Mouse (Mus musculus) neural tube, embryonic 12.5 days (tissue): ENCODE measurements at regions not wholly inside any gene's neighbourhood (a gene's known extent, or its start where the extent isn't known, plus 50 kb on each side); places are given as distances from the start of the nearest gene placed in this dataset.

Experiments used
- ATAC-seq: fragments of 200-750 bp; cut with Nextera tagmentation; 2 replicates; pipeline ENCODE4 v1.8.0; 2017; ENCODE audit warnings: low read depth, mild to moderate bottlenecking, moderate TSS enrichment, moderate library complexity; ENCODE audit not compliant: low FRiP score
- H3K27ac ChIP-seq: fragments of 300-500 bp; sonication (generic); 2 replicates; pipeline ENCODE4 v1.5.1; 2016
- H3K27me3 ChIP-seq: fragments of 300-500 bp; sonication (generic); replicated peaks from 2 replicates; pipeline ENCODE4 v1.6.1; 2016; ENCODE audit warnings: mild to moderate bottlenecking
- H3K36me3 ChIP-seq: fragments of 300-500 bp; sonication (generic); 2 replicates; pipeline ENCODE4 v1.6.1; 2016; ENCODE audit warnings: mild to moderate bottlenecking
- H3K4me1 ChIP-seq: fragments of 300-500 bp; sonication (generic); 2 replicates; pipeline ENCODE4 v1.6.1; 2016
- H3K4me2 ChIP-seq: fragments of 300-500 bp; sonication (generic); replicated peaks from 2 replicates; pipeline ENCODE4 v1.6.1; 2016; ENCODE audit warnings: mild to moderate bottlenecking
- H3K4me3 ChIP-seq: fragments of 300-500 bp; sonication (generic); 2 replicates; pipeline ENCODE4 v1.5.1; 2016
- H3K9ac ChIP-seq: fragments of 300-500 bp; sonication (generic); 2 replicates; pipeline ENCODE4 v1.6.1; 2016; ENCODE audit warnings: mild to moderate bottlenecking
- H3K9me3 ChIP-seq: fragments of 300-500 bp; sonication (generic); 2 replicates; pipeline ENCODE4 v1.6.1; 2016; ENCODE audit warnings: mild to moderate bottlenecking
- WGBS: fragments of 180-500 bp; shearing (Covaris S2); methylation state at CpG from one replicate; pipeline ENCODE4 v1.1.7; 2016; 5-methylcytosine and 5-hydroxymethylcytosine counted together

DNA sequence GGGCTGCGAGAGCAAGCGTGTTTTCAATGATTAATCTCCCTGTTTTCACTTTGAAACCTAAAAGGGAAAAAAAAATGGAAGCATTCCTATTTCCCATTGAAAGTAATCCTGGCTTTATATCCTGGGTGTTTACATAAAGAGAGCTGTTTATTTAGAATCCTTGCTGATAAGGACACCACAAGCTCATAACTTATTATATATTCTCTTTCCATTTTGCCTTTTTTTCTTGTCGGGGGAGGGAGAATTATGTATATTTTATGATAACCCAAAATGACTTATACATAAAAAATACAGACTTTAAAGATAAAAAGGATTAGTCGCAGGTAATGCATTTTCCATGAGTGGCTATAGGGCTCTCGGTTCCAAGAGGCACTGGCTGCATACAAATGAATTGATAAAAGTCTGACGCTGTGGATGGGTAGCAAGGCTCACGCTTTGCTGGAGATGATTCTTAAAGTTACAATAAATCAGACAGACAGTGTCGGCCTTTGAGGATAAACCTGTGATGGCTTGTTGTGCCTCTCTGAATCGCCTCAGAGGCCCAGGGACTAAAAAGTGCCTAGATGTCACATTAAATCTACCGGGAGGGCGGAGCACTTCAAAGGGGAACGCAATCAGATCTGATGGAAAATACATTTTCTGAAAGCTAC lies 155.7 kb downstream of the Psat1 start:
- no peak overlapping the region for H3K9ac ChIP-seq
- H3K4me2 ChIP-seq = peak overlapping the region; percentile 50

DNA sequence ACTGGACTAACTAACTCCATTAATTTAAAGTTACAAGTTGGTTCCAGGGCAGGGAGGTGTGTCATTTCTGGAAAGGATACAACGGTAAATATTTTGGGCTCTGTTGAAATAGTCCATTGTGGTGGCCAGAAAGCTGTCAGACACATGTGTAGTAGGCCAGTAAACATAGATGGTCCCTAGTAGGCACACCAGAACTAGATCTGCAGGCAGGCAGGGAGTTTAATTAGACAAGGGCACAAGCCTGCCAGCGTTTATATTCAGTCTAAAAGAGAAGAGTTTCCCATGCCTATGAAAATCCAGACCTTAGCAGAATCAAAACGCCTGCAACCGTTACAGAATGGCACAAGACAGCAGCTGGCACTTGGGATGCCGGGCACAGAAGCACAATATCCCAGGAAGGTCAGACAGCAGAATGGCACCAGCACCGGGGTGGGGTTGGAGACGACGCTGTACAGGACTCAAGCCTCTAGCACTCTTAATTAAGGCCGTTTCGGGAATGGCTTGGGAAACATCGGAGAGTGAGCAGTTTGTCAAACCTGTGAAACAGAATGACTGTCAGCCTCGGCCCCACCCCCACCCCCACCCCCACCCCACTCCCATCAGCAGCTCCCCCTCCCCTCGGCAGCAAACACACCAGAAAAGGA lies 156.4 kb downstream of the Psat1 start:
- no peak overlapping the region for H3K27ac ChIP-seq
- H3K4me3 ChIP-seq = no peak overlapping the region
- H3K4me2 ChIP-seq = peak overlapping the region; percentile 50
- WGBS = 24% methylated on average over 13 of the region's 13 CpGs
- no peaks in the 10 kb centered on the region for H3K36me3 ChIP-seq
- H3K9ac ChIP-seq = no peak overlapping the region
- H3K9me3 ChIP-seq = no peaks in the 10 kb centered on the region
- peaks cover 13% of the 10 kb centered on the region for H3K4me1 ChIP-seq
- ATAC-seq = peak; percentile 66
- H3K27me3 ChIP-seq = no peaks in the 10 kb centered on the region

More for the DNA sequence above, 155.7 kb downstream of the Psat1 start:
- H3K9me3 ChIP-seq = no peaks in the 10 kb centered on the region
- H3K27ac ChIP-seq = no peak overlapping the region
- peaks cover 13% of the 10 kb centered on the region for H3K4me1 ChIP-seq
- 33% methylated on average over 12 of the region's 12 CpGs for WGBS
- no peaks in the 10 kb centered on the region for H3K36me3 ChIP-seq
- ATAC-seq = peak; percentile 65; the same call in 1 of the 2 replicates
- H3K27me3 ChIP-seq = no peaks in the 10 kb centered on the region
- H3K4me3 ChIP-seq = no peak overlapping the region

DNA sequence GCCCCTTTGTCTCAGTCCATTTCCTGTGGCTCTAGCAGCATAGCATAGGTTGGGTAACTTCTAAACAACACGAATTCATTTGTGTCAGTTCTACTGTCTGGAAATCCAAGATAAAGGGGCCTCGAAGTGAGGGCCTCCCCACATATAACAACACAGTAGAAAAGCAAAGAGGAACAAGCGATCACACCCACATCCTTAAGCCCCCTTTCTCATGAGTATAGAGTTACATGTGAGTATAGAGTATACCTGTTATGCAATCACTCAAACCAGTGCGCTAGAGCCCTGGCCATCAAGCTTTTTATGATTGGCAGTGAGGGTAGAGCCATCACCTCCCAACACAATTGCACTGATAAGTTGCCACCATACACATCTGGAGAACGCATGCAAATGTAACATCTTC lies 157.4 kb downstream of the Psat1 start:
- Histone ChIP-seq H3K9ac (no peak overlapping the region), H3K4me3 (no peak overlapping the region), H3K4me1 (peaks cover 13% of the 10 kb centered on the region), H3K27me3 (no peaks in the 10 kb centered on the region), H3K36me3 (no peaks in the 10 kb centered on the region), H3K27ac (no peak overlapping the region), H3K4me2 (no peak overlapping the region), H3K9me3 (no peaks in the 10 kb centered on the region)
- WGBS = 93% methylated on average over 5 of the region's 5 CpGs
- no peak for ATAC-seq

DNA sequence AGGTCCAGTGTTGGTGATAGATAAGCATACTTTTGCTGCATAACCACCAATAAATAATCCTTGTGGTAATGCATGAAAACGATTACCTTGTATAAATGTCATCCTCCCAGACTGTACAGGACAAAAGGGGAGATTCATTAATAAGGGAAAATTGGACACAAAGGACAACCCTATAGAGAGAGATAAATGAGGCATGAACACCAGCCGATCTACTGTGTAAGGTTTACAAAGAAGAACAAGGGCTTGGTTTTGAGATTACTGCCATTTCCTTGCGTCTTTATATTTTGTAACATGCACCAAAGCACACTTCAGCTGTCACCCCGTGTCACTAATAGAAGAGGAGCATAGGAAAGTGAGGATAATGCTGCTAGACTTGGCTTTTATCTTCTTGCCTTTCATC lies 162.5 kb downstream of the Psat1 start:
- Histone ChIP-seq H3K36me3 (no peaks in the 10 kb centered on the region), H3K4me1 (0 out of 2 replicates have a peak, but pooled peaks cover under 1% of the 10 kb centered on the region), H3K4me2 (no peak overlapping the region), H3K4me3 (no peak overlapping the region), H3K9me3 (no peaks in the 10 kb centered on the region), H3K27ac (no peak overlapping the region), H3K9ac (no peak overlapping the region), H3K27me3 (no peaks in the 10 kb centered on the region)
- 31% methylated on average over 4 of the region's 4 CpGs for WGBS
- no peak for ATAC-seq

DNA sequence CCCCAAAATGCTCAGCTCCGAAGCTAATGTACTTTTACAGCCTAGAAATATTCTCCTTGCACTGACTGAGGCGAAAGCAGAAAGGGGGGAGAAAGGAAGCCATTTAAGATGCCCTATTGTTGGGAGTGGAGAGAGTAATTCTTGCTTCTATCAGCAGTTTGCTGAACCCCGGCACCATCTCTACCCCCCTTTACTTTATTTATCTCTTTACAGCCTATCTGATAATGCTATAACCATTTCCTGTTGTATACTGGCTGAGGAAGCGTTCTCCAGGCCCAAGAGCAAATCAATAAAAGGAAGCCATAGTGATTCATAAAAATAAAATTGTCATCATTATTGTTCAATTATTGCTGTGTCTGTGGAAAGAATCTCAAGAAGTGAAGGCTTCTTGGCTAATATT lies 177.5 kb downstream of the Psat1 start:
- no peaks in the 10 kb centered on the region for H3K4me1 ChIP-seq
- H3K36me3 ChIP-seq = no peaks in the 10 kb centered on the region
- no peak overlapping the region for H3K4me2 ChIP-seq
- WGBS = 45% methylated on average over 4 of the region's 4 CpGs
- no peaks in the 10 kb centered on the region for H3K27me3 ChIP-seq
- ATAC-seq = no peak
- H3K9ac ChIP-seq = no peak overlapping the region
- H3K4me3 ChIP-seq = no peak overlapping the region
- no peaks in the 10 kb centered on the region for H3K9me3 ChIP-seq
- H3K27ac ChIP-seq = no peak overlapping the region

DNA sequence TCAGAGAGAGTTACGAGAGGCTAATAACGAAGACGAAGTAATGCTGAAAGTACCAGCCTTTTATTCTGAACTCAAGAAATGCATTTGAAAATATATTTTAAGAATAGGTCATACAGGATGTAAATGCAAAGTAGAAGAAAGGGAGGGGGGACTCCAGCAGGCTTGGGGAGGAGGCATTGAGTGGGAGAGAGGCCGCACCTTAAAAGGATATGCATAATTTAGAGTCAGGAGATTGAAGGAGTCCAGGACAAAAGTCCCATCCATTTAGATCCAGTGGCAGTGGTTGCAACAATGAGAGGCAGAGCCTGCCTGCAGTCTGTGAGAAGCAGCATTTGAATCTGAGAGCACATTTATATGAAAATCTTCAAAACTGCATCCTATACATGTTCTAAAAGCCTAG lies 186.1 kb downstream of the Psat1 start:
- Histone ChIP-seq H3K27me3 (no peaks in the 10 kb centered on the region), H3K4me3 (no peak overlapping the region), H3K9ac (no peak overlapping the region), H3K4me2 (no peak overlapping the region), H3K4me1 (no peaks in the 10 kb centered on the region), H3K27ac (no peak overlapping the region), H3K36me3 (no peaks in the 10 kb centered on the region), H3K9me3 (no peaks in the 10 kb centered on the region)
- no peak for ATAC-seq
- WGBS = 79% methylated on average over 4 of the region's 4 CpGs

DNA sequence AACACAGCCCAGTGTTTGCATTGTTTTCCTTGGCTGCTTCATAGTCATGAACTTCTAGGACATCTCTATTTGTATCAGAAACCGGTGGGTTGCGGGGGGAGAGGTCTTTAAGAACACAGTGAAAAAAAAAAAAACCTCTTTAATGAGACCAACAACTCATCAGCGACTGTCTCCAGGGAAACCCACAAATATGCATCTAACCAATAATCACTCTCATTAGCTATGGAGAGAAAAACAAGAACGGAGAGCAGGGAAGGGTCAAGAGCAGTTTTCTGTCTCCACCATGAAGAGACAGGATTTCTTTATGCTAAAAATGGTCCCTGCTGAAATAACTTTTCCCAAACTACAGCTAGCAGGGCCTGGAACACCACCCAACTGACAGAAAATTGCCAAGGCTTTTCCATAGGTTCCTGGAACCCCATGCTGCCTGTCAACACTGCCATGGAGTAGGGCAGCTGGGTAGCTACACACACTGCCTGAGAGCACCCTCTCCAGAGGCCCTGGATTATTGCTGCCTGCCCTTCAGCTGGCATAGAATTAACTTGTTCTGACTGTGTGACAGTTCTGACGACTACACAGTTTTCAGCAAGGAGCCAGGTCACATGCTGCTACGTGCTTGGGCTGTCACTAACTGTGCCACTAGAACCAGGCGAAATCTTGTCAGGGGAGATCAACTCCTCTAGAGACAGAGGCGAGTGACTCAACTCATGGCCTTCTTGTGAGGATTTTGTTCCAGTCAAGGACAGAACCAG lies 201.9 kb downstream of the Psat1 start:
- H3K9ac ChIP-seq = no peak overlapping the region
- no peak for ATAC-seq
- no peak overlapping the region for H3K4me2 ChIP-seq

DNA sequence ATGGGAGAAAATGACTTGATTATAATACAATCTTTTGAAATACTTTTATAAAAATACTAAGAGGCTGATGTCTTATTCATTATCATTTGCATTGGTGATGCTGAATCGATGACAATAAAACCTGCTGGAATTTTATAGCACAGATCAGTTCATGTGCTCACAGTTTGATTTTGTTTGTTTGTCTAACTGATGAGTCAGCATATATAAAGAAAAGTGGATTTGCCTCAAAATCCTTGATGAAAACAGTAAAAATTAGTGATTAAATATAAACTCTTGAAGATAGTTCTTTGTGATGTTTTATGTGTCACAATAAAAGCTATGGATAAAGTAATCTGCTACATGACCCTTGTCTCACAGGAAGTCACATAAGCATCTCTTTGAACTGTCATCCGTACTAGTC lies 210.9 kb downstream of the Psat1 start:
- 86% methylated on average over 2 of the region's 2 CpGs for WGBS
- no peaks in the 10 kb centered on the region for H3K27me3 ChIP-seq
- H3K4me1 ChIP-seq = no peaks in the 10 kb centered on the region
- no peak for ATAC-seq
- H3K4me2 ChIP-seq = no peak overlapping the region
- H3K9ac ChIP-seq = no peak overlapping the region
- no peak overlapping the region for H3K27ac ChIP-seq
- H3K9me3 ChIP-seq = no peaks in the 10 kb centered on the region
- no peaks in the 10 kb centered on the region for H3K36me3 ChIP-seq
- H3K4me3 ChIP-seq = no peak overlapping the region

More for the DNA sequence above, 201.9 kb downstream of the Psat1 start:
- Histone ChIP-seq H3K27ac (no peak overlapping the region), H3K4me1 (no peaks in the 10 kb centered on the region), H3K4me3 (no peak overlapping the region), H3K36me3 (no peaks in the 10 kb centered on the region), H3K27me3 (no peaks in the 10 kb centered on the region), H3K9me3 (no peaks in the 10 kb centered on the region)
- 57% methylated on average over 8 of the region's 8 CpGs for WGBS

DNA sequence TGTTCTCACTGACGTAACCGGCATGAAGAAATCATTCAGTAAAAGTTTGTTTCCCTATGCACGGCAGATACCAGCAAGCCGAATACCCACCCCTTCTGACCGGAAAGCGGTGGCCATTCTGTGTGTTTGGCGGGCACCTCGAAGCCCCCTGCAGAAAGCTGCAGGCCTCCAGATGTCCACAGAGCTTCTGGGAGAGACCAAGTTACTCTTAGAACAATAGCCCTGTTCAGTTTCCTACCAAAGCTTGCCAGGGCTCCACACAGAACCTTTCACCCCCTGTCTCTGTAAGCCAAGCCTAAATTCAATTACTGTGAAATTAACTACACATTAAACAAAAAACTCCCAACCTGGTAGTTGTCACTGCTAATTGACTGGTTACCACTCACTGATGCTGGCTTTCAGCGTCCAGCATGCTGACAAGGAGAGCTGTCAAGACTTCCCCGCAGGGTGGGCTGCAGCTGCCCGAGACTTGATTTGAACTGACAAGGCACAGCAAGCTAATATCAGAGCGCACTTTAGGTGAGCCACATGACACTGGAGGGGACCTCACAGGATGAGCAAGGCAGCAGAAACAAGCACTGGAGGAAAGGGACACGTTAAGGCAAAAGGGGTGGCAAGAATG lies 220.2 kb downstream of the Psat1 start:
- no peak overlapping the region for H3K9ac ChIP-seq
- no peaks in the 10 kb centered on the region for H3K36me3 ChIP-seq
- H3K4me1 ChIP-seq = peaks cover 3% of the 10 kb centered on the region; the same call in 1 of the 2 replicates
- H3K27me3 ChIP-seq = no peaks in the 10 kb centered on the region
- no peak overlapping the region for H3K4me2 ChIP-seq
- H3K27ac ChIP-seq = no peak overlapping the region
- WGBS = 42% methylated on average over 13 of the region's 13 CpGs
- ATAC-seq = peak; percentile 50; the same call in 1 of the 2 replicates
- no peaks in the 10 kb centered on the region for H3K9me3 ChIP-seq
- H3K4me3 ChIP-seq = no peak overlapping the region

DNA sequence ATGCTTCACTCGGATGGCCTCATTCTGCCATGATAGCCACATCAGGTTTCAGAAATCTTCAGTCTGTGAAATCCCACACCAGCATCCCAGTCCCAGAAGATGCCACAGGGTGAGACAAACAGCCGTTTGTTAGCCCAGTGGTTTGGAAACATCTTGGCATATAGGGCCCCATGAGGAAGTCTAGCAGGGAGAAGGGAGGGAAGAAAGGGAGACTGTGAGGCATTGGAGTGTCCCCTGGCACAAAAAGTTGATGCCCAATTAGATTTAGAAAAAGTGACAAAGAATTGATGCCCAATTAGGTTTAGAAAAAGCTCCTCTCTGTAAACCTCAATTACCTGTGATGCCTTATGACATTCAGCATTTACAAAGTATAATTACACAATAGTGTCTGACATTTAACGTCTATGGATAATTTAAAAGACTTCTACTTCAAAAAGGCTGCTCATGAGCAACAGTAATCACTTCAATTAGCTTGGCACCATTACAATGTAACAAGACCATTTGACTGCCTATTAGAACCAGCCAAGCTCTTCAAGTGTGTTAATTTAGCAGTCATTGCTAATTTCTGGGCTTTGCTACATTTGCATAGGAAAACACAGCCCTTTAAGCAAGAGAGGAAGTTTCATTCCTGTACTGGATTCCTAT lies 254.6 kb downstream of the Psat1 start:
- no peaks in the 10 kb centered on the region for H3K27me3 ChIP-seq
- H3K9me3 ChIP-seq = no peaks in the 10 kb centered on the region
- H3K4me3 ChIP-seq = no peak overlapping the region
- no peaks in the 10 kb centered on the region for H3K4me1 ChIP-seq
- no peaks in the 10 kb centered on the region for H3K36me3 ChIP-seq
- WGBS = 66% methylated on average over 3 of the region's 3 CpGs
- H3K27ac ChIP-seq = no peak overlapping the region
- no peak overlapping the region for H3K9ac ChIP-seq
- H3K4me2 ChIP-seq = no peak overlapping the region
- ATAC-seq = no peak

DNA sequence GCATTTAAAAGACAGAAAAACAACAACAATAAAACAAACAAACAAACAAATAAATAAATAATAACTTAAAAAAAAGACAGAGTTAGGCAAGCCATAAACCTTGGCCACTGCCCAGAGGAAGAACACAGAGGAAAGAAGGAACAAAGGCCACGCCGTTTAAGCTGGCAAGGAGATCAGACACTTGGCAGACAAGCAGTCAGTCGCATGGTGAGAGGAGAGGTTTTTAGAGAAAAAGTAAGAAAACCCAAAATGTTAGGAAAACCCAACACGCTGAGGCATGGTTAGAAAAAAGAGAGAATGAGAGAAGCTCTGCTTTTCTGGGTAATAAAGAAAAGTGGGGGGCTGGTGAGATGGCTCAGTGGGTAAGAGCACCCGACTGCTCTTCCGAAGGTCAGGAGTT lies 277.1 kb downstream of the Psat1 start:
- H3K27ac ChIP-seq = no peak overlapping the region
- H3K9ac ChIP-seq = no peak overlapping the region
- H3K4me1 ChIP-seq = peaks cover 22% of the 10 kb centered on the region
- no peak overlapping the region for H3K4me2 ChIP-seq
- no peaks in the 10 kb centered on the region for H3K27me3 ChIP-seq
- H3K9me3 ChIP-seq = no peaks in the 10 kb centered on the region
- no peak overlapping the region for H3K4me3 ChIP-seq
- WGBS = 80% methylated on average over 6 of the region's 6 CpGs
- no peaks in the 10 kb centered on the region for H3K36me3 ChIP-seq
- ATAC-seq = no peak

DNA sequence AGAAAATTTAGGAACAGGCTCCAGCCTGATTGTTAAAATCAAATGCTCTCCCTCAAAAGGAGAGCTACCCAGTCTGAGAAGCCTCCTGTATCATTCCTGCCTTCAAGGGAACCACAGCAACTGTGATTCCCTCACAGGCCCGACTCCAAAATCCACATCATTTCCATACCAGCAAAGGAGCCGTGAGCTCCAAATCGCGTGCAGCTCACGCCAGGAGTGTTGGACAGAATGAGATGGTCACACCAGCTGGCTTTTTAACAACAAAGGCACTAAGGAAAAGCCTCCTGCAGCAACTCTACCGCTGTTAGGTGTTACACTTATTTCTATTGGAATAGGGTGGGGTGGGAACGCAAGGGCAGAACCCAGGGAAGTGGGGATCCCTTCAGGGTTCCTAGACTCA lies 277.6 kb downstream of the Psat1 start:
- ATAC-seq = no peak

More for the DNA sequence above, 277.6 kb downstream of the Psat1 start:
- WGBS = 60% methylated on average over 7 of the region's 7 CpGs
- no peak overlapping the region for H3K4me2 ChIP-seq
- no peak overlapping the region for H3K27ac ChIP-seq
- H3K36me3 ChIP-seq = no peaks in the 10 kb centered on the region
- no peak overlapping the region for H3K4me3 ChIP-seq
- no peak overlapping the region for H3K9ac ChIP-seq
- H3K27me3 ChIP-seq = no peaks in the 10 kb centered on the region
- H3K9me3 ChIP-seq = no peaks in the 10 kb centered on the region
- H3K4me1 ChIP-seq = peaks cover 22% of the 10 kb centered on the region
